Mouse (Mus musculus): ENCODE data around the gene Olfr853. TPM values are rescaled to one million over a fixed set of nuclear protein-coding genes. Genes with fewer than 3 reads are reported as not detected.

Gene Olfr853
- polyA plus RNA-seq (2014; fragmentation: Illumina TruSeq; extraction: RNeasy Lipid Tissue Mini Kit (QIAGEN cat#74804); ENCODE audit: low read depth, low replicate concordance): not detected

DNA sequence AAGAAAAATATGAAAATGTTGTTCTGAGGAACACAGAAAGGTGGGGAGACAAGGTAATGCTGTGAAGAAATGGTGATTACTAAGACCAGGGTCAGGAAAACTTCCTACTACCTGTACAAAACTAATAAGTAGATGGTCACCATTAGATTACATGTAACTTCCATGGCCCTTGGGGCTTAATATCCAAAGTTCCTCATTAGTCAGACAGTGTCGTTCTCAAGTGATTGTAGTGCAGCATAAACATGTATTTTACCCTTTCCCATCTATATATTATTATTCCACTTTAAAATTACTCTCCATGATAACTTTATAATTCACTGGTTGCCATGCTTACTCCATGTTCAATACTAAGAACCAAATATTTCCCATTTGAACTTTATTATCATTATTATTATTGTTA is at the start of gene Olfr853:
Olfr853 (minus strand) TSS at position 101 of the 400 bp plus-strand sequence.

DNA sequence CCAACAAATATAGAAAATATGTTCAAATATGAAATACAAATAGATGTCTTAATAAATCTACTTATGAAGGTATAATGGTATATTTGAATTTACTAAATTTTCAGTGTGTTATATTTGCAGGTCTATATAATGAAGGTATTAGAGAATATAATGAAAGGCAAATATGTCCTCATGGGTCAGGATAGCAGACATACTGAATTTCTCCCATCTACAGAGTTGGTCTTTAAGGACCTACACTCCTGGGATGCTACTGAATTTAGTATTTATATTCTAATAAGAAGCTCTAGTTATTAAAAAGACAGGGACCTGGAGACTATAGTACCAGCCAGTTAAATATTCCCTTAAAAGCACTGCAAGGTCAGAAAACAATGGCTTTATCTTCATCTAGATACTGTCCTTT is 41.4 kb upstream of the Olfr853 start, which contains the start of gene Olfr855:
Olfr855 (plus strand) TSS at position 301 of the 400 bp plus-strand sequence.

DNA sequence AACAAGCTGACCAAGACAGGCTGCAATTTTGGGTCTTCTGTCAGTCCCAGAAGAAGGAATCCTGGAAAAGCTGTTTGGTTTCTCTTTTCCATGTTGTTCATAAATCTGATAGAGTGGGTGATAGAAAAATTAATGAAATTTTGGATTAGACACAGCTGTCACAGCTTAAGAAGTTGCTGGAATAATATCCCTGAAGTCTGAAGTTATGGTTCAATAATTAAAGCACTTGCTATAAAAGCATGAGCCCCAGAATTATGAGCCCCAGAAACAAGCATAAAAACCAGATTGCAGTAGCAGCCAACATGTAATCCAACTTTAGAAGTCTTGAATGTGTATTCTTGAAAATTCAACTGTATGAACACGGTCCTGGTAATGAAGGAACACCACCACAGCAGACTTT is 26.4 kb upstream of the Olfr853 start, which contains the start of gene Olfr854:
Olfr854 (minus strand) TSS at position 101 of the 400 bp plus-strand sequence.

GRCm38 (mm10) chr9:19492995-19493394 is 47.9 kb downstream of the Olfr853 start, which contains the start of gene Olfr851:
Gene Olfr851 (plus strand): TSS chr9:19493295.

Other genes starting within 250 kb of the Olfr853 start
- not detected for gene Olfr844, start 224.7 kb downstream of the Olfr853 start, polyA plus RNA-seq (2014; fragmentation: Illumina TruSeq; extraction: RNeasy Lipid Tissue Mini Kit (QIAGEN cat#74804); ENCODE audit: low read depth, low replicate concordance)
- not detected for gene Olfr845, start 204.6 kb downstream of the Olfr853 start, polyA plus RNA-seq (2014; fragmentation: Illumina TruSeq; extraction: RNeasy Lipid Tissue Mini Kit (QIAGEN cat#74804); ENCODE audit: low read depth, low replicate concordance)
- not detected for gene Olfr846, start 177.1 kb downstream of the Olfr853 start, polyA plus RNA-seq (2014; fragmentation: Illumina TruSeq; extraction: RNeasy Lipid Tissue Mini Kit (QIAGEN cat#74804); ENCODE audit: low read depth, low replicate concordance)
- gene Olfr847, start 162.4 kb downstream of the Olfr853 start, polyA plus RNA-seq (2014; fragmentation: Illumina TruSeq; extraction: RNeasy Lipid Tissue Mini Kit (QIAGEN cat#74804); ENCODE audit: low read depth, low replicate concordance): not detected
- gene Olfr849, start 100.8 kb downstream of the Olfr853 start, polyA plus RNA-seq (2014; fragmentation: Illumina TruSeq; extraction: RNeasy Lipid Tissue Mini Kit (QIAGEN cat#74804); ENCODE audit: low read depth, low replicate concordance): not detected
- not detected for gene Olfr850, start 62.8 kb downstream of the Olfr853 start, polyA plus RNA-seq (2014; fragmentation: Illumina TruSeq; extraction: RNeasy Lipid Tissue Mini Kit (QIAGEN cat#74804); ENCODE audit: low read depth, low replicate concordance)
- gene Olfr851, start 47.8 kb downstream of the Olfr853 start, polyA plus RNA-seq (2014; fragmentation: Illumina TruSeq; extraction: RNeasy Lipid Tissue Mini Kit (QIAGEN cat#74804); ENCODE audit: low read depth, low replicate concordance): not detected
- gene Olfr854, start 26.3 kb upstream of the Olfr853 start, polyA plus RNA-seq (2014; fragmentation: Illumina TruSeq; extraction: RNeasy Lipid Tissue Mini Kit (QIAGEN cat#74804); ENCODE audit: low read depth, low replicate concordance): not detected
- not detected for gene Olfr855, start 41.5 kb upstream of the Olfr853 start, polyA plus RNA-seq (2014; fragmentation: Illumina TruSeq; extraction: RNeasy Lipid Tissue Mini Kit (QIAGEN cat#74804); ENCODE audit: low read depth, low replicate concordance)
- gene Zfp317, start 81.0 kb upstream of the Olfr853 start, polyA plus RNA-seq (2014; fragmentation: Illumina TruSeq; extraction: RNeasy Lipid Tissue Mini Kit (QIAGEN cat#74804); ENCODE audit: low read depth, low replicate concordance): 25.1 TPM
- not detected for gene Olfr857, start 168.4 kb upstream of the Olfr853 start, polyA plus RNA-seq (2014; fragmentation: Illumina TruSeq; extraction: RNeasy Lipid Tissue Mini Kit (QIAGEN cat#74804); ENCODE audit: low read depth, low replicate concordance)
- not detected for gene Olfr58, start 239.2 kb upstream of the Olfr853 start, polyA plus RNA-seq (2014; fragmentation: Illumina TruSeq; extraction: RNeasy Lipid Tissue Mini Kit (QIAGEN cat#74804); ENCODE audit: low read depth, low replicate concordance)